Mouse (Mus musculus) stomach, postnatal 0 days (tissue): Measurements from ENCODE around the gene Acad11.

Experiments used
- CTCF ChIP-seq: IDR thresholded peaks from 2 replicates; pipeline ENCODE4 v1.5.1; 2016; ENCODE audit warnings: antibody characterized with exemption, low read depth, mild to moderate bottlenecking, moderate library complexity
- EP300 ChIP-seq: optimal IDR thresholded peaks from 2 replicates; pipeline ENCODE3; 2016; ENCODE audit warnings: antibody characterized with exemption

DNA sequence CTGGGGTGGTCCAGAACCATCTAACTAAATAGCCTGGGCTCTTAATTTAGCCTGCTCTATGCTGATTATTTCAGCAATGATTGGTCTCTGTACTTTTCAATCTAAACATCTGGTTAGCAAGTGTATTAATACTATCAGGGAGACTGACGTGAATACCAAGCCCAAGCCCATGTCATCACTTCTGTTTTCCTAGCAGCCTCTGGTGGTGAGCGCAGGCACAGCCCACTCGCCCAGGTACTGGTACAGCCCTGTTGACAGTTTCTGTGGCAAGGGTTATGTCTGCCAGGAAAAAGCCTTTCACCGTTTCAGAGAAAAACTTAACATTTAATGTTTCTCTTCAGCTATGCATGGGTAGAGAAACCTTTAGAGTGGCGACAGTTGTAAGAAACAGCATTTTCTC is 101.0 kb downstream of the Acad11 start:
- TF ChIP-seq CTCF (peak; percentile 50), EP300 (no peak)
